Mouse (Mus musculus) megakaryocyte, embryonic 14.5 days (primary cell): ENCODE data around the gene Fezf2. TPM values are rescaled to one million over a fixed set of nuclear protein-coding genes. Genes with fewer than 3 reads are reported as not detected.

Experiments used
- H3K27me3 ChIP-seq: replicated peaks from 2 replicates; pipeline ENCODE3; 2012; ENCODE audit warnings: inconsistent platforms
- H3K36me3 ChIP-seq: replicated peaks from 2 replicates; pipeline ENCODE3; 2012; ENCODE audit warnings: low read length, inconsistent platforms, mixed read lengths
- H3K4me1 ChIP-seq: 2 replicates; pipeline ENCODE4 v1.6.1; 2012; ENCODE audit warnings: inconsistent platforms
- H3K4me3 ChIP-seq: replicated peaks from 2 replicates; pipeline ENCODE3; 2012; ENCODE audit warnings: moderate library complexity, mild to moderate bottlenecking, inconsistent platforms
- H3K9me3 ChIP-seq: 2 replicates; pipeline ENCODE4 v1.6.1; 2012; ENCODE audit warnings: inconsistent platforms
- FLI1 ChIP-seq: IDR thresholded peaks from 2 replicates; pipeline ENCODE4 v1.6.1; 2012; ENCODE audit warnings: low read length, inconsistent platforms, mixed read lengths
- GATA1 ChIP-seq: IDR thresholded peaks from 3 replicates; pipeline ENCODE4 v1.6.1; 2012; ENCODE audit warnings: mixed read lengths, low read length, inconsistent platforms, borderline replicate concordance
- polyA plus RNA-seq: library from polyadenylated mRNA; stranded (reverse); fragments of >175 nt; gene quantifications from 2 replicates; pipeline ENCODE4 v1.2.3, GENCODE M21; 2012; ENCODE audit warnings: low replicate concordance; ENCODE audit not compliant: insufficient read depth

Fezf2 gene
- polyA plus RNA-seq, 1 experiment = not detected

- Histone ChIP-seq H3K4me1 (no peaks in the 10 kb centered on the region), H3K36me3 (no peaks in the 10 kb centered on the region), H3K9me3 (no peaks in the 10 kb centered on the region), H3K4me3 (no peak overlapping the region), H3K27me3 (no peaks in the 10 kb centered on the region)
- no peak for TF ChIP-seq FLI1
- TF ChIP-seq GATA1 = no peak
These were observed 27.5 kb upstream of the Fezf2 start for GRCm38 (mm10) chr14:12375451-12375850.

DNA sequence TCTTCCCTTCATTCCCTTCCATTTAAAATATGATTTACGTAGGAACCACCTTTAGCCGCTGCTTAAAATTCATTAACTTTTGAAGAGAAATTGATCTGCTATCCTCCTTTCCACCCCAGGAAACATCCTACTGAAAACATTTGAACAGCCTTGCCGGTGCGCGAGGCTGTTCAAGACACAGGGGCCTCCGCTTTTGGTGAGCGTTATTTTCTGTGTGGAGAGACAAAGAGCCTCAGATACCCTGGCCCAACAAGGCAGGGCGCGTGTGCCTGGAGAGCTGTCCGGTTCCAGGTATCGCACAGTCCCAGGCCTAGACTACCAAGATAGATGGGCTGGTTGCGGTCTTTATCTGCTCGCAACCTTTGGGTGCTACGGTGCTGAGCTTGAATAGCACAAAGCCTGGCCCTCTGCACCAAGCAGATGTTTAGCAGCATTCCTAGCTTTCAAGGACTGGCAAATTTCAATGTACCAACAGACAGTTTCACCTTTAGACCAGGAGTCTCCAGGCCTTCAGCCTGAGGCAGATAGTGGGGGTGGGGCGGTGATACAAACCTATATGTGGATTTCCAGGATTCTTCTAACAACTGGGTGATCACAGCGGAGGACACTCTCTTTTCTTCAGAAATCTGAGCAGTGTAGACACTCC, 2.4 kb upstream of the Fezf2 start:
- H3K27me3 ChIP-seq = peaks cover 72% of the 10 kb centered on the region
- TF ChIP-seq FLI1 (no peak), GATA1 (no peak)

GRCm38 (mm10) chr14:12349334-12350090, 1.5 kb upstream of the Fezf2 start:
- no peak overlapping the region for H3K4me3 ChIP-seq
- peaks cover 7% of the 10 kb centered on the region; the same call in 1 of the 2 replicates for H3K4me1 ChIP-seq
- H3K27me3 ChIP-seq = peaks cover 80% of the 10 kb centered on the region
- H3K36me3 ChIP-seq = no peaks in the 10 kb centered on the region
- no peaks in the 10 kb centered on the region for H3K9me3 ChIP-seq
- TF ChIP-seq FLI1 = no peak
- TF ChIP-seq GATA1 = no peak

More for the DNA sequence above, 2.4 kb upstream of the Fezf2 start:
- no peaks in the 10 kb centered on the region for H3K9me3 ChIP-seq
- H3K4me1 ChIP-seq = 0 out of 2 replicates have a peak, but pooled peaks cover 2% of the 10 kb centered on the region
- H3K4me3 ChIP-seq = no peak overlapping the region
- no peaks in the 10 kb centered on the region for H3K36me3 ChIP-seq

DNA sequence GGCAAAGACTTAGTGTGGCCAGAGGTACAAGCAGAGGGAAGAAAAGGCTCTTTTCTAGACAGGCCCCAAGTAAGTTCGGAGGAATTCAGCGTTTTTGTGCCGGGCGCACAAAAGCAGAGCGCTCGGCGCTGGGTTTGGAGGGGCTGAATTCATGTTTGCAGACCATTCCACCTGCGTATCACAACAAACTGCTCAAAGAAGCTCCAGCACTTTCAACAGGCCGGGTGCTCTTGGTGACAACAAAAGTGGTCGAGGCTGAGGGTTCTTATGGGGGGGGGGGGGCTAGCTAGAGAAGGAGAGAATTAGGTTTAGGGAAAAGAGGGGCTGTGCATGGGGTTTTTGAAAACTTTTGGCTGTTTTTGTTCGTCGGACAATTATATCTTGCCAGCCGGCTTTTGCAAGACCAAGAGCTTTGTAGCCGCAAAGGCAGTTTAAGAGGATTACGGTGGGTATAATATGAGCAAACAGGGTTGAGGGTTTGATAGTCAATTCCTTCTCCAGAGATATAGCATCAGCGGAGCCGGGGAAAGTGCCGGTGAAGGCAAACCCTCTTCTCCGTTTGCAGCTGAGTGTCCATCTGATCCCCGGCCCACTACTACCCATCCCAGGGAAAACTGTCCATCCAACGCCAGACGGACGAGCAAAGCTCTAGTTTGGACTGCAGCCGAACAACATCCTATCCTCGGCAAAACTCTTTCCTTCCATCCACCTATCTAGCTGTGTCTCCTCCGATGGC, 956 bp downstream of the Fezf2 start:
- TF ChIP-seq GATA1 (no peak), FLI1 (no peak)
- Histone ChIP-seq H3K27me3 (peaks cover 94% of the 10 kb centered on the region), H3K36me3 (no peaks in the 10 kb centered on the region), H3K4me1 (peaks cover 7% of the 10 kb centered on the region; the same call in 1 of the 2 replicates), H3K9me3 (no peaks in the 10 kb centered on the region), H3K4me3 (no peak overlapping the region)

GRCm38 (mm10) chr14:12346011-12346864, 1.8 kb downstream of the Fezf2 start:
- Histone ChIP-seq H3K4me3 (peak overlapping the region; percentile 18), H3K27me3 (peaks cover 99% of the 10 kb centered on the region), H3K4me1 (peaks cover 11% of the 10 kb centered on the region; the same call in 1 of the 2 replicates), H3K36me3 (no peaks in the 10 kb centered on the region), H3K9me3 (no peaks in the 10 kb centered on the region)
- TF ChIP-seq FLI1 (no peak), GATA1 (no peak)

GRCm38 (mm10) chr14:12345241-12345921, 2.6 kb downstream of the Fezf2 start:
- H3K4me3 ChIP-seq = no peak overlapping the region
- no peaks in the 10 kb centered on the region for H3K36me3 ChIP-seq
- H3K27me3 ChIP-seq = peaks cover 100% of the 10 kb centered on the region

DNA sequence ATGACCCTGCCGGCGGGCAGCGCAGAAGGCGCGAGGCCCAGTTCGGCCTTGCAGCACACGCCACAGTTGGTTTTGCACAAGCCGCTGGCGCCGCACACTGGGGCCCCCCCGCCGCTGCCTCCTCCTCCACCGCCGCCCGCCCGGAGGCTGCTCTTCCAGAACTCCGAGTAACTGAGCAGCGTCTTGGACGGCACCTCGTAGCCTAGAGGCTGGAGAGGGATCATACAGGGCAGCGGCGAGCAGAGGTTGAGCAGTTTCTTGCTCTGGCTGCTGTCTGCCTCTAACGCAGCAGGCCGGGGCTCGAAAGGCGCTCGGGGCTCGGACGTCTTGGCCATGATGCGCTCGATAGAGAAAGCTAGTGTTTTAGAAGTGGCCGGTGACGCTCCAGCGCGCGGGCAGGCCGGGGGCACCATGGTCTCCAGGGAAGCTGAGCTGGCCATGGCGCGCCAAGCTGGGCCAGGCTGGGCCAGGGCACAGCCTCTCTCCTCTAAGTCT, 3.2 kb downstream of the Fezf2 start:
- no peaks in the 10 kb centered on the region for H3K9me3 ChIP-seq
- H3K27me3 ChIP-seq = peaks cover 100% of the 10 kb centered on the region
- TF ChIP-seq GATA1 (no peak), FLI1 (no peak)
- H3K4me3 ChIP-seq = no peak overlapping the region
- peaks cover 19% of the 10 kb centered on the region for H3K4me1 ChIP-seq
- no peaks in the 10 kb centered on the region for H3K36me3 ChIP-seq

More at GRCm38 (mm10) chr14:12345241-12345921, 2.6 kb downstream of the Fezf2 start:
- Histone ChIP-seq H3K9me3 (no peaks in the 10 kb centered on the region), H3K4me1 (peaks cover 16% of the 10 kb centered on the region)
- no peak for TF ChIP-seq FLI1
- TF ChIP-seq GATA1 = no peak

- peaks cover 19% of the 10 kb centered on the region for H3K4me1 ChIP-seq
- no peaks in the 10 kb centered on the region for H3K9me3 ChIP-seq
- no peaks in the 10 kb centered on the region for H3K36me3 ChIP-seq
- H3K27me3 ChIP-seq = peaks cover 100% of the 10 kb centered on the region
- TF ChIP-seq GATA1 (no peak), FLI1 (no peak)
- no peak overlapping the region for H3K4me3 ChIP-seq
These were observed 3.8 kb downstream of the Fezf2 start for GRCm38 (mm10) chr14:12344061-12344745.
